Mouse (Mus musculus) MEL-GATA-1-ER (cell line): Measurements from ENCODE around the gene Lmna.
A peak's percentile ranks its signal among the peaks of the same experiment; 100 is the strongest.

Experiments used
- DNase-seq: peaks from one replicate; pipeline ENCODE4 v3.0.0-alpha.2; 2012; ENCODE audit warnings: low read depth; ENCODE audit errors: extremely low read depth

Lmna gene

GRCm38 (mm10) chr3:88539397-88539796 is 29.6 kb upstream of the Lmna start:
- no peak for DNase-seq

GRCm38 (mm10) chr3:88538271-88539145 is 28.8 kb upstream of the Lmna start:
- DNase-seq = no peak

GRCm38 (mm10) chr3:88537146-88537545 is 27.4 kb upstream of the Lmna start:
- no peak for DNase-seq

GRCm38 (mm10) chr3:88536103-88536930 is 26.6 kb upstream of the Lmna start:
- no peak for DNase-seq

- DNase-seq = no peak
Measured at GRCm38 (mm10) chr3:88535527-88535926, 25.8 kb upstream of the Lmna start.

GRCm38 (mm10) chr3:88535005-88535404 is 25.2 kb upstream of the Lmna start:
- DNase-seq = no peak

GRCm38 (mm10) chr3:88533706-88534105 is 23.9 kb upstream of the Lmna start:
- no peak for DNase-seq

- DNase-seq = no peak
Measured at GRCm38 (mm10) chr3:88532689-88533511, 23.1 kb upstream of the Lmna start.

GRCm38 (mm10) chr3:88532299-88532674 is 22.5 kb upstream of the Lmna start, which contains the start of gene Mex3a:
TSS of gene Mex3a (plus strand) at chr3:88532395.
- no peak for DNase-seq

- peak; percentile 71 for DNase-seq
Measured at GRCm38 (mm10) chr3:88531348-88532298, 21.9 kb upstream of the Lmna start.

GRCm38 (mm10) chr3:88530082-88530864 is 20.5 kb upstream of the Lmna start:
- DNase-seq = no peak

- DNase-seq = no peak
Measured at GRCm38 (mm10) chr3:88529204-88530000, 19.6 kb upstream of the Lmna start.

- no peak for DNase-seq
Measured at GRCm38 (mm10) chr3:88528646-88529045, 18.9 kb upstream of the Lmna start.

- no peak for DNase-seq
Measured at GRCm38 (mm10) chr3:88527565-88527964, 17.8 kb upstream of the Lmna start.

- DNase-seq = peak; percentile 84
Measured at GRCm38 (mm10) chr3:88526157-88527131, 16.7 kb upstream of the Lmna start.

GRCm38 (mm10) chr3:88525021-88525420 is 15.3 kb upstream of the Lmna start:
- DNase-seq = no peak

- DNase-seq = no peak
Measured at GRCm38 (mm10) chr3:88523027-88523426, 13.3 kb upstream of the Lmna start.
